17 mouse cellular contexts compared by ENCODE assay signal in the genomic region with DNA sequence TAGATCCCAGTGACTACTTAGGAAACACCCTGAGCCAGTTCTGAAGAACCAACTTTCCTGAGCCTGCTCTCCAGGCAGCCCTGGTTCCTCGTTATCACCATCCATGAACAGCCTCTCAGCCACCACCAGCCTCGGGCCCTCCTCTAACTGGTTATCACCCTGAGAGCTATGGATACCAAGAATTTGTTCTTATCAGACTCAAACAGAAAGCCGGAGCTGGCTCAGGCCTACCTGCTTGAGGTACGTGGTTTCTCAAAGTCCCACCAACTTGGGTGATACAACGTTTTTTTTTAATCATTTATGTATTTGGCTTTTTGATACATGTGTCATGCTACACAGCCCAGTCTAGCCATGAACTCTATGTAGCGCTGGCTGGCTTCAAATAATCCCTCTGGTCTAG. TPM values are rescaled to one million over a fixed set of nuclear protein-coding genes. Genes with fewer than 3 reads are reported as not detected.
A peak's percentile ranks its signal among the peaks of the same experiment; 100 is the strongest.
DNase-seq lines count a peak whose midpoint lies in the region; ATAC-seq and TF ChIP-seq lines count a peak whose summit lies in the region.
"Had no signal": no experiment of that assay in that cellular context is flagged by ENCODE, and none has a peak within 500 bp of the region (broad histone marks: within the 10 kb centered on the region; RNA-seq: fewer than 3 reads in every experiment).

No protein-coding gene starts in this region.

- H3K9me3 ChIP-seq in lung, postnatal 0 days (ENCODE audit: low read length), result no peaks in the 10 kb centered on the region
- no peaks in the 10 kb centered on the region for H3K9me3 ChIP-seq in forebrain, embryonic 15.5 days
- H3K9me3 ChIP-seq: heart, embryonic 15.5 days; limb, embryonic 12.5 days had no signal

- no peaks in the 10 kb centered on the region for H3K27me3 ChIP-seq in lung, postnatal 0 days (replicated peaks; ENCODE audit: insufficient read depth, low read length)
- H3K27me3 ChIP-seq in forebrain, embryonic 15.5 days, result no peaks in the 10 kb centered on the region
- H3K27me3 ChIP-seq: heart, embryonic 15.5 days; limb, embryonic 12.5 days had no signal

- no peak for ATAC-seq in lung, postnatal 0 days
- ATAC-seq in forebrain, embryonic 15.5 days (replicated peaks), result no peak
- ATAC-seq: forebrain, embryonic 16.5 days; midbrain, embryonic 16.5 days had no signal

- no peak overlapping the region for H3K4me2 ChIP-seq in lung, postnatal 0 days (replicated peaks; ENCODE audit: low read depth, low read length)
- H3K4me2 ChIP-seq in forebrain, embryonic 15.5 days (replicated peaks), result no peak overlapping the region
- H3K4me2 ChIP-seq: heart, embryonic 15.5 days; hindbrain, embryonic 14.5 days; limb, embryonic 12.5 days had no signal

- 65% methylated on average over 6 of the region's 6 CpGs for WGBS in lung, postnatal 0 days
- WGBS in forebrain, embryonic 15.5 days, result 84% methylated on average over 6 of the region's 6 CpGs

- no peak for TF ChIP-seq EP300 in lung, postnatal 0 days (IDR thresholded peaks at IDR 0.05)

- TF ChIP-seq CTCF in lung, postnatal 0 days (IDR thresholded peaks at IDR 0.05), result no peak

- H3K27ac ChIP-seq in lung, postnatal 0 days (ENCODE audit: low read length), result no peak overlapping the region
- no peak overlapping the region for H3K27ac ChIP-seq in forebrain, embryonic 15.5 days (replicated peaks)
- H3K27ac ChIP-seq: heart, embryonic 15.5 days; hindbrain, embryonic 14.5 days; limb, embryonic 12.5 days had no signal

- no peak overlapping the region for H3K4me3 ChIP-seq in lung, postnatal 0 days (ENCODE audit: low read depth, low read length)
- no peak overlapping the region for H3K4me3 ChIP-seq in forebrain, embryonic 15.5 days
- H3K4me3 ChIP-seq: heart, embryonic 15.5 days; limb, embryonic 12.5 days had no signal

- DNase-seq in lung, postnatal 0 days (ENCODE audit: low spot score), result peak; percentile 9
- DNase-seq in lung, postnatal 14 days, result no peak
- peak; percentile 93 for DNase-seq in liver
- peak; percentile 22 for DNase-seq in skeletal muscle tissue, adult 2 months (ENCODE audit: low read depth, low spot score)
- DNase-seq in testis, postnatal 10 days (ENCODE audit: low spot score), result no peak
- no peak for DNase-seq in ovary, adult 18-20 months (ENCODE audit: low spot score)
- DNase-seq: cerebellum, postnatal 14 days; gastrocnemius, postnatal 14 days; kidney, adult 9 months; layer of hippocampus, adult 9-11 months; thymus, adult 18-20 months had no signal

- no peak overlapping the region for H3K9ac ChIP-seq in lung, postnatal 0 days (replicated peaks; ENCODE audit: low read depth)
- H3K9ac ChIP-seq in forebrain, embryonic 15.5 days (replicated peaks), result no peak overlapping the region
- H3K9ac ChIP-seq: heart, embryonic 15.5 days; hindbrain, embryonic 14.5 days; limb, embryonic 12.5 days had no signal

- H3K36me3 ChIP-seq in lung, postnatal 0 days (ENCODE audit: insufficient read depth, low read length), result no peaks in the 10 kb centered on the region
- H3K36me3 ChIP-seq in forebrain, embryonic 15.5 days, result no peaks in the 10 kb centered on the region; the same call in 1 of the 2 replicates
- H3K36me3 ChIP-seq: heart, embryonic 15.5 days; limb, embryonic 12.5 days had no signal

- H3K4me1 ChIP-seq in lung, postnatal 0 days (ENCODE audit: insufficient read depth, low read depth, low read length), result no peaks in the 10 kb centered on the region
- H3K4me1 ChIP-seq in forebrain, embryonic 15.5 days, result peaks cover 15% of the 10 kb centered on the region

RNA-seq across cellular contexts. Expression of gene Nipa1, which starts 4.6 kb away (rescaled TPM):
- 9.6 and 10.0 TPM in 2 replicates for polyA plus RNA-seq in lung, postnatal 0 days (2015; fragmentation: Nextera tagmentation; extraction: Ambion mirVana)
- 23.3 and 24.0 TPM in 2 replicates for polyA plus RNA-seq in forebrain, embryonic 15.5 days (2015; fragmentation: Nextera tagmentation; extraction: Ambion mirVana)

RNA-seq across cellular contexts. Expression of gene Herc2, which starts 34.8 kb away (rescaled TPM):
- polyA plus RNA-seq in lung, postnatal 0 days (2015; fragmentation: Nextera tagmentation; extraction: Ambion mirVana), result 21.6 and 22.6 TPM in 2 replicates
- polyA plus RNA-seq in forebrain, embryonic 15.5 days (2015; fragmentation: Nextera tagmentation; extraction: Ambion mirVana), result 47.7 and 53.7 TPM in 2 replicates

RNA-seq across cellular contexts. Expression of gene Nipa2, which starts 52.9 kb away (rescaled TPM):
- 36.0 and 40.2 TPM in 2 replicates for polyA plus RNA-seq in lung, postnatal 0 days (2015; fragmentation: Nextera tagmentation; extraction: Ambion mirVana)
- 41.0 and 42.3 TPM in 2 replicates for polyA plus RNA-seq in forebrain, embryonic 15.5 days (2015; fragmentation: Nextera tagmentation; extraction: Ambion mirVana)

Comparison
In these comparisons a context has a peak if more than half of its experiments do, and no peak if none do; other contexts are left out.
1. DNase-seq: peak in lung, postnatal 0 days (single experiment), liver (single experiment) and skeletal muscle tissue, adult 2 months (single experiment); none in lung, postnatal 14 days (single experiment), testis, postnatal 10 days (single experiment) and ovary, adult 18-20 months (single experiment).